Mouse (Mus musculus) frontal cortex, postnatal 14 days (tissue): Measurements from ENCODE around the gene Ccr9.
"Not testable (repeated sequence)": the region's sequence is repeated elsewhere in the genome, so short reads cannot be mapped to it uniquely, and the experiment has no call there.

ENCODE experiments used
- DNase-seq, 2 experiments: peaks; one replicate each; pipeline ENCODE4 v3.0.0; 2022; ENCODE audit warnings: low spot score in 2 of 2

Gene Ccr9

GRCm38 (mm10) chr9:123678327-123679105 is at the start of gene Ccr9, which contains the start of gene Slc6a20a:
Ccr9 (plus strand) TSS chr9:123678439.
Slc6a20a (minus strand) TSS chr9:123678885.
- DNase-seq = no peak

- DNase-seq = no peak
These were observed 46.6 kb upstream of the Ccr9 start for GRCm38 (mm10) chr9:123631666-123632065.

- DNase-seq = no peak
These were observed 46.0 kb upstream of the Ccr9 start, which contains the start of gene Slc6a20b for GRCm38 (mm10) chr9:123632281-123632680. Slc6a20b (minus strand) TSS chr9:123632565.

GRCm38 (mm10) chr9:123632993-123633392 is 45.2 kb upstream of the Ccr9 start:
- no peak for DNase-seq

- no peak for DNase-seq
These were observed 41.5 kb upstream of the Ccr9 start for GRCm38 (mm10) chr9:123636771-123637170.

- DNase-seq = no peak
These were observed 40.0 kb upstream of the Ccr9 start for GRCm38 (mm10) chr9:123638231-123638630.

- DNase-seq = no peak
These were observed 39.6 kb upstream of the Ccr9 start for GRCm38 (mm10) chr9:123638668-123639089.

GRCm38 (mm10) chr9:123640106-123640505 is 38.1 kb upstream of the Ccr9 start:
- no peak for DNase-seq

- DNase-seq = no peak
These were observed 28.3 kb upstream of the Ccr9 start for GRCm38 (mm10) chr9:123649785-123650511.

GRCm38 (mm10) chr9:123651369-123651768 is 26.9 kb upstream of the Ccr9 start:
- DNase-seq = no peak

GRCm38 (mm10) chr9:123657457-123657856 is 20.8 kb upstream of the Ccr9 start:
- DNase-seq = no peak

GRCm38 (mm10) chr9:123658981-123659380 is 19.3 kb upstream of the Ccr9 start:
- DNase-seq = no peak

- DNase-seq = not testable (repeated sequence)
These were observed 18.1 kb upstream of the Ccr9 start for GRCm38 (mm10) chr9:123659986-123660676.

GRCm38 (mm10) chr9:123665645-123666044 is 12.6 kb upstream of the Ccr9 start:
- peak in 1 of 2 experiments; percentile 16 for DNase-seq

GRCm38 (mm10) chr9:123679198-123679597 is 959 bp downstream of the Ccr9 start:
- DNase-seq = no peak

- DNase-seq = no peak
These were observed 5.5 kb downstream of the Ccr9 start for GRCm38 (mm10) chr9:123683704-123684103.

- DNase-seq = no peak
These were observed 8.0 kb downstream of the Ccr9 start for GRCm38 (mm10) chr9:123686206-123686605.

GRCm38 (mm10) chr9:123688227-123688626 is 10.0 kb downstream of the Ccr9 start:
- DNase-seq = no peak

GRCm38 (mm10) chr9:123695634-123696302 is 17.5 kb downstream of the Ccr9 start:
- no peak for DNase-seq

- no peak for DNase-seq
These were observed 23.6 kb downstream of the Ccr9 start for GRCm38 (mm10) chr9:123701822-123702221.

GRCm38 (mm10) chr9:123709226-123709625 is 31.0 kb downstream of the Ccr9 start:
- no peak for DNase-seq

- DNase-seq = no peak
These were observed 34.9 kb downstream of the Ccr9 start for GRCm38 (mm10) chr9:123713111-123713510.
